ENCODE assay signal across 17 mouse cellular contexts in genomic region chr6:88059903-88060302, GRCm38 (mm10).
"Had no signal": no experiment of that assay in that cellular context is flagged by ENCODE, and none has a peak within 500 bp of the region (broad histone marks: within the 10 kb centered on the region; RNA-seq: fewer than 3 reads in every experiment).

No protein-coding gene starts in this region.

- H3K9ac ChIP-seq: lung, embryonic 14.5 days; midbrain, embryonic 12.5 days; neural tube, embryonic 13.5 days; neural tube, embryonic 15.5 days had no signal

- DNase-seq: lung, embryonic 14.5 days; lung, postnatal 10 days; midbrain, embryonic 14.5 days; retina, postnatal 1 day; right cerebral cortex, adult 18-20 months; right cerebral cortex, postnatal 25 days; right cerebral cortex, postnatal 4 days; spleen, adult 18-20 months; thymus, adult 18-20 months; thymus, postnatal 14 days; thymus, postnatal 36 days had no signal

- H3K4me3 ChIP-seq: midbrain, embryonic 10.5 days; midbrain, embryonic 12.5 days; myocyte; neural tube, embryonic 13.5 days; neural tube, embryonic 15.5 days had no signal

- H3K27ac ChIP-seq: midbrain, embryonic 10.5 days; midbrain, embryonic 12.5 days; neural tube, embryonic 13.5 days; neural tube, embryonic 15.5 days had no signal

- ATAC-seq: midbrain, embryonic 16.5 days had no signal

- H3K4me1 ChIP-seq: midbrain, embryonic 10.5 days; midbrain, embryonic 12.5 days; neural tube, embryonic 13.5 days; neural tube, embryonic 15.5 days had no signal

- H3K36me3 ChIP-seq: midbrain, embryonic 10.5 days; midbrain, embryonic 12.5 days; neural tube, embryonic 13.5 days; neural tube, embryonic 15.5 days had no signal

- H3K9me3 ChIP-seq: midbrain, embryonic 10.5 days; midbrain, embryonic 12.5 days; neural tube, embryonic 13.5 days; neural tube, embryonic 15.5 days had no signal

- H3K27me3 ChIP-seq: neural tube, embryonic 13.5 days; neural tube, embryonic 15.5 days had no signal

- H3K4me2 ChIP-seq: lung, embryonic 14.5 days; midbrain, embryonic 12.5 days; neural tube, embryonic 13.5 days; neural tube, embryonic 15.5 days had no signal
